Mouse (Mus musculus) kidney, postnatal 0 days (tissue): ENCODE data around the gene Ddr2. TPM values are rescaled to one million over a fixed set of nuclear protein-coding genes. Genes with fewer than 3 reads are reported as not detected.
A peak's percentile ranks its signal among the peaks of the same experiment; 100 is the strongest.

Experiments
- ATAC-seq: fragments of 200-750 bp; cut with Nextera tagmentation; replicated peaks from 2 replicates; pipeline ENCODE4 v1.8.0; 2017; ENCODE audit warnings: low read depth, moderate number of reproducible peaks, moderate TSS enrichment, moderate library complexity; ENCODE audit not compliant: low FRiP score
- DNase-seq: peaks from one replicate; pipeline ENCODE4 v3.0.0-alpha.2; 2016; ENCODE audit warnings: low spot score
- H3K27ac ChIP-seq: fragments of 300-500 bp; sonication (generic); 2 replicates; pipeline ENCODE4 v1.5.1; 2014; ENCODE audit warnings: mild to moderate bottlenecking
- H3K27me3 ChIP-seq: fragments of 300-500 bp; sonication (generic); 2 replicates; pipeline ENCODE4 v1.6.1; 2014; ENCODE audit warnings: low read length, mixed read lengths; ENCODE audit not compliant: insufficient read depth
- H3K36me3 ChIP-seq: fragments of 300-500 bp; sonication (generic); 2 replicates; pipeline ENCODE4 v1.6.1; 2014; ENCODE audit warnings: low read length, mixed read lengths; ENCODE audit not compliant: insufficient read depth
- H3K4me1 ChIP-seq: fragments of 300-500 bp; sonication (generic); replicated peaks from 2 replicates; pipeline ENCODE4 v1.6.1; 2014; ENCODE audit warnings: antibody characterized with exemption, low read length, mixed read lengths; ENCODE audit not compliant: insufficient read depth
- H3K4me2 ChIP-seq: fragments of 300-500 bp; sonication (generic); 2 replicates; pipeline ENCODE4 v1.6.1; 2014; ENCODE audit warnings: mild to moderate bottlenecking, low read length, moderate library complexity, mixed read lengths
- H3K4me3 ChIP-seq: fragments of 300-500 bp; sonication (generic); replicated peaks from 2 replicates; pipeline ENCODE4 v1.5.1; 2014; ENCODE audit warnings: low read depth, low read length
- H3K9ac ChIP-seq: fragments of 300-500 bp; sonication (generic); 2 replicates; pipeline ENCODE4 v1.6.1; 2014; ENCODE audit warnings: low read depth, low read length
- H3K9me3 ChIP-seq: fragments of 300-500 bp; sonication (generic); replicated peaks from 2 replicates; pipeline ENCODE4 v1.6.1; 2016; ENCODE audit warnings: low read length, inconsistent platforms, mixed read lengths
- CTCF ChIP-seq: IDR thresholded peaks from 2 replicates; pipeline ENCODE4 v1.5.1; 2016; ENCODE audit warnings: antibody characterized with exemption, low read depth, mild to moderate bottlenecking, moderate library complexity
- WGBS: fragments of 180-500 bp; shearing (Covaris S2); extraction: QIAGEN DNeasy Blood & Tissue Kit; methylation state at CpG from one replicate; pipeline ENCODE4 v1.1.7; 2014; 5-methylcytosine and 5-hydroxymethylcytosine counted together
- polyA plus RNA-seq: library from polyadenylated mRNA; unstranded; fragments of >200 nt; fragmentation: Nextera tagmentation; extraction: Ambion mirVana; gene quantifications from 2 replicates; pipeline ENCODE4 v1.2.1, GENCODE M21; 2015

The Ddr2 gene
- polyA plus RNA-seq, 1 experiment from 2014 or later = 19.9 TPM

GRCm38 (mm10) chr1:169949981-169950380 lies 160.6 kb downstream of the Ddr2 start:
- no peak overlapping the region for H3K4me2 ChIP-seq
- no peak for DNase-seq
- no peak overlapping the region for H3K4me3 ChIP-seq
- no peaks in the 10 kb centered on the region for H3K27me3 ChIP-seq
- ATAC-seq = no peak
- no peak overlapping the region for H3K9ac ChIP-seq
- H3K9me3 ChIP-seq = no peaks in the 10 kb centered on the region
- H3K27ac ChIP-seq = no peak overlapping the region
- WGBS = 72% methylated on average over 7 of the region's 7 CpGs
- TF ChIP-seq CTCF = no peak
- no peaks in the 10 kb centered on the region for H3K4me1 ChIP-seq
- H3K36me3 ChIP-seq = peaks cover 14% of the 10 kb centered on the region; the same call in 1 of the 2 replicates

GRCm38 (mm10) chr1:169948866-169949265 lies 161.7 kb downstream of the Ddr2 start:
- no peak for TF ChIP-seq CTCF
- Histone ChIP-seq H3K9me3 (no peaks in the 10 kb centered on the region), H3K27ac (no peak overlapping the region), H3K4me1 (no peaks in the 10 kb centered on the region), H3K4me2 (no peak overlapping the region), H3K9ac (no peak overlapping the region), H3K27me3 (no peaks in the 10 kb centered on the region), H3K36me3 (0 out of 2 replicates have a peak, but pooled peaks cover 6% of the 10 kb centered on the region), H3K4me3 (no peak overlapping the region)
- DNase-seq = no peak
- 72% methylated on average over 7 of the region's 7 CpGs for WGBS
- no peak for ATAC-seq

- no peak for TF ChIP-seq CTCF
- Histone ChIP-seq H3K4me1 (no peaks in the 10 kb centered on the region), H3K9ac (no peak overlapping the region), H3K9me3 (no peaks in the 10 kb centered on the region), H3K4me2 (no peak overlapping the region), H3K4me3 (no peak overlapping the region), H3K27ac (no peak overlapping the region), H3K36me3 (0 out of 2 replicates have a peak, but pooled peaks cover 6% of the 10 kb centered on the region), H3K27me3 (no peaks in the 10 kb centered on the region)
- no peak for DNase-seq
- WGBS = 75% methylated on average over 7 of the region's 7 CpGs
- no peak for ATAC-seq
Measured at GRCm38 (mm10) chr1:169948280-169948679, 162.3 kb downstream of the Ddr2 start.

GRCm38 (mm10) chr1:169947654-169948053 lies 162.9 kb downstream of the Ddr2 start:
- DNase-seq = no peak
- no peak overlapping the region for H3K4me2 ChIP-seq
- TF ChIP-seq CTCF = 0 out of 2 replicates have a peak, but pooled peaks have one; percentile 20
- no peak for ATAC-seq
- no peaks in the 10 kb centered on the region for H3K27me3 ChIP-seq
- no peaks in the 10 kb centered on the region for H3K4me1 ChIP-seq
- WGBS = 81% methylated on average over 6 of the region's 6 CpGs
- H3K36me3 ChIP-seq = 0 out of 2 replicates have a peak, but pooled peaks cover 3% of the 10 kb centered on the region
- no peak overlapping the region for H3K9ac ChIP-seq
- H3K4me3 ChIP-seq = no peak overlapping the region
- no peaks in the 10 kb centered on the region for H3K9me3 ChIP-seq
- H3K27ac ChIP-seq = no peak overlapping the region

GRCm38 (mm10) chr1:169946004-169946403 lies 164.6 kb downstream of the Ddr2 start:
- 81% methylated on average over 3 of the region's 3 CpGs for WGBS
- no peaks in the 10 kb centered on the region for H3K27me3 ChIP-seq
- no peak for ATAC-seq

GRCm38 (mm10) chr1:169939345-169939744 lies 171.2 kb downstream of the Ddr2 start:
- no peak overlapping the region for H3K27ac ChIP-seq
- ATAC-seq = no peak
- WGBS = 8% methylated on average over 2 of the region's 2 CpGs
- no peak overlapping the region for H3K9ac ChIP-seq
- DNase-seq = peak; percentile 64
- no peak overlapping the region for H3K4me3 ChIP-seq
- H3K4me1 ChIP-seq = no peaks in the 10 kb centered on the region
- H3K27me3 ChIP-seq = no peaks in the 10 kb centered on the region
- H3K36me3 ChIP-seq = no peaks in the 10 kb centered on the region
- no peaks in the 10 kb centered on the region for H3K9me3 ChIP-seq
- no peak overlapping the region for H3K4me2 ChIP-seq
- TF ChIP-seq CTCF = peak; percentile 82

More at GRCm38 (mm10) chr1:169946004-169946403, 164.6 kb downstream of the Ddr2 start:
- Histone ChIP-seq H3K4me1 (no peaks in the 10 kb centered on the region), H3K4me3 (no peak overlapping the region), H3K9me3 (no peaks in the 10 kb centered on the region), H3K27ac (no peak overlapping the region), H3K9ac (no peak overlapping the region), H3K4me2 (no peak overlapping the region), H3K36me3 (no peaks in the 10 kb centered on the region)
- no peak for TF ChIP-seq CTCF
- no peak for DNase-seq
